Mouse (Mus musculus) intestine, postnatal 0 days (tissue): ENCODE results near the gene Ptprj. TPM values are rescaled to one million over a fixed set of nuclear protein-coding genes. Genes with fewer than 3 reads are reported as not detected.

Experiments used
- ATAC-seq: fragments of 200-750 bp; cut with Nextera tagmentation; 2 replicates; pipeline ENCODE4 v1.8.0; 2017; ENCODE audit warnings: mild to moderate bottlenecking, moderate TSS enrichment, moderate library complexity
- H3K27ac ChIP-seq: fragments of 300-500 bp; sonication (generic); 2 replicates; pipeline ENCODE4 v1.5.1; 2014; ENCODE audit warnings: mild to moderate bottlenecking, low read depth, low read length, moderate library complexity
- H3K27me3 ChIP-seq: fragments of 300-500 bp; sonication (generic); replicated peaks from 2 replicates; pipeline ENCODE4 v1.6.1; 2014; ENCODE audit warnings: low read length, mixed read lengths; ENCODE audit not compliant: control insufficient read depth, insufficient read depth
- H3K36me3 ChIP-seq: fragments of 300-500 bp; sonication (generic); 2 replicates; pipeline ENCODE4 v1.6.1; 2014; ENCODE audit warnings: mild to moderate bottlenecking, moderate library complexity; ENCODE audit not compliant: control insufficient read depth, insufficient read depth
- H3K4me1 ChIP-seq: fragments of 300-500 bp; sonication (generic); replicated peaks from 2 replicates; pipeline ENCODE4 v1.6.1; 2014; ENCODE audit warnings: antibody characterized with exemption, low read length, mixed read lengths; ENCODE audit not compliant: control insufficient read depth, insufficient read depth
- H3K4me2 ChIP-seq: fragments of 300-500 bp; sonication (generic); replicated peaks from 2 replicates; pipeline ENCODE4 v1.6.1; 2014; ENCODE audit warnings: low read depth, mild to moderate bottlenecking, moderate library complexity
- H3K4me3 ChIP-seq: fragments of 300-500 bp; sonication (generic); 2 replicates; pipeline ENCODE4 v1.5.1; 2014; ENCODE audit warnings: low read depth, low read length
- H3K9ac ChIP-seq: fragments of 300-500 bp; sonication (generic); 2 replicates; pipeline ENCODE4 v1.6.1; 2014; ENCODE audit warnings: mild to moderate bottlenecking, low read depth, low read length
- H3K9me3 ChIP-seq: fragments of 300-500 bp; sonication (generic); 2 replicates; pipeline ENCODE4 v1.6.1; 2016; ENCODE audit warnings: mixed run types; ENCODE audit not compliant: control insufficient read depth
- CTCF ChIP-seq: sonication (generic); IDR thresholded peaks from 2 replicates; pipeline ENCODE4 v1.5.1; 2016; ENCODE audit warnings: low read depth, mild to moderate bottlenecking, control low read depth, antibody characterized with exemption, moderate library complexity
- WGBS: fragments of 180-500 bp; shearing (Covaris S2); extraction: QIAGEN DNeasy Blood & Tissue Kit; methylation state at CpG from one replicate; pipeline ENCODE4 v1.1.7; 2014; 5-methylcytosine and 5-hydroxymethylcytosine counted together
- polyA plus RNA-seq: library from polyadenylated mRNA; unstranded; fragments of >200 nt; fragmentation: Nextera tagmentation; extraction: Ambion mirVana; gene quantifications from 2 replicates; pipeline ENCODE4 v1.2.1, GENCODE M21; 2015

The Ptprj gene
- polyA plus RNA-seq, 1 experiment from 2014 or later, result 3.5 TPM

- no peaks in the 10 kb centered on the region for H3K27me3 ChIP-seq
- H3K9ac ChIP-seq, result no peak overlapping the region
- ATAC-seq, result no peak
- 46% methylated on average over 2 of the region's 2 CpGs for WGBS
- peaks cover 3% of the 10 kb centered on the region; the same call in 1 of the 2 replicates for H3K4me1 ChIP-seq
- H3K4me3 ChIP-seq, result no peak overlapping the region
- no peak overlapping the region for H3K4me2 ChIP-seq
- H3K36me3 ChIP-seq, result no peaks in the 10 kb centered on the region
- H3K27ac ChIP-seq, result no peak overlapping the region
- no peaks in the 10 kb centered on the region for H3K9me3 ChIP-seq
- TF ChIP-seq CTCF, result no peak
These were observed 39.2 kb upstream of the Ptprj start for GRCm38 (mm10) chr2:90619648-90620047.

GRCm38 (mm10) chr2:90614651-90615171 is 34.3 kb upstream of the Ptprj start:
- H3K36me3 ChIP-seq, result no peaks in the 10 kb centered on the region
- ATAC-seq, result no peak
- H3K4me1 ChIP-seq, result no peaks in the 10 kb centered on the region; the same call in 1 of the 2 replicates
- no peak overlapping the region for H3K9ac ChIP-seq
- no peaks in the 10 kb centered on the region for H3K27me3 ChIP-seq
- no peak overlapping the region for H3K27ac ChIP-seq
- H3K9me3 ChIP-seq, result no peaks in the 10 kb centered on the region
- no peak overlapping the region for H3K4me2 ChIP-seq
- H3K4me3 ChIP-seq, result no peak overlapping the region
- WGBS, result 91% methylated on average over 14 of the region's 14 CpGs
- no peak for TF ChIP-seq CTCF

- H3K9me3 ChIP-seq, result no peaks in the 10 kb centered on the region
- H3K27ac ChIP-seq, result no peak overlapping the region
- no peak for ATAC-seq
- H3K4me3 ChIP-seq, result no peak overlapping the region
- no peak overlapping the region for H3K4me2 ChIP-seq
- no peak for TF ChIP-seq CTCF
- H3K9ac ChIP-seq, result no peak overlapping the region
- H3K27me3 ChIP-seq, result no peaks in the 10 kb centered on the region
- 85% methylated on average over 3 of the region's 3 CpGs for WGBS
- no peaks in the 10 kb centered on the region; the same call in 1 of the 2 replicates for H3K4me1 ChIP-seq
- H3K36me3 ChIP-seq, result no peaks in the 10 kb centered on the region
These were observed 33.1 kb upstream of the Ptprj start for GRCm38 (mm10) chr2:90613591-90613990.

- H3K36me3 ChIP-seq, result no peaks in the 10 kb centered on the region
- ATAC-seq, result no peak
These were observed 32.6 kb upstream of the Ptprj start for GRCm38 (mm10) chr2:90613006-90613405.

GRCm38 (mm10) chr2:90611959-90612571 is 31.6 kb upstream of the Ptprj start:
- H3K9ac ChIP-seq, result no peak overlapping the region
- H3K27me3 ChIP-seq, result no peaks in the 10 kb centered on the region
- no peaks in the 10 kb centered on the region for H3K36me3 ChIP-seq
- H3K27ac ChIP-seq, result no peak overlapping the region
- H3K4me3 ChIP-seq, result no peak overlapping the region
- WGBS, result 55% methylated on average over 10 of the region's 10 CpGs
- no peaks in the 10 kb centered on the region for H3K9me3 ChIP-seq
- TF ChIP-seq CTCF, result peak; percentile 57
- ATAC-seq, result peak; percentile 80
- no peaks in the 10 kb centered on the region; the same call in 1 of the 2 replicates for H3K4me1 ChIP-seq
- no peak overlapping the region for H3K4me2 ChIP-seq

More at GRCm38 (mm10) chr2:90613006-90613405, 32.6 kb upstream of the Ptprj start:
- no peak for TF ChIP-seq CTCF
- Histone ChIP-seq H3K27ac (no peak overlapping the region), H3K9ac (no peak overlapping the region), H3K4me3 (no peak overlapping the region), H3K9me3 (no peaks in the 10 kb centered on the region), H3K27me3 (no peaks in the 10 kb centered on the region), H3K4me2 (no peak overlapping the region), H3K4me1 (no peaks in the 10 kb centered on the region; the same call in 1 of the 2 replicates)
- 81% methylated on average over 2 of the region's 2 CpGs for WGBS

GRCm38 (mm10) chr2:90601056-90601455 is 20.6 kb upstream of the Ptprj start:
- Histone ChIP-seq H3K36me3 (no peaks in the 10 kb centered on the region), H3K4me3 (no peak overlapping the region), H3K9ac (no peak overlapping the region), H3K9me3 (no peaks in the 10 kb centered on the region), H3K4me2 (no peak overlapping the region), H3K4me1 (no peaks in the 10 kb centered on the region), H3K27ac (no peak overlapping the region), H3K27me3 (no peaks in the 10 kb centered on the region)
- 97% methylated on average over 3 of the region's 3 CpGs for WGBS
- no peak for TF ChIP-seq CTCF
- ATAC-seq, result no peak
